Comparison of ENCODE assay signal across 15 mouse cellular contexts in genomic region chr6:72623661-72624402, GRCm38 (mm10). TPM values are rescaled to one million over a fixed set of nuclear protein-coding genes. Genes with fewer than 3 reads are reported as not detected.
DNase-seq lines count a peak whose midpoint lies in the region; ATAC-seq and TF ChIP-seq lines count a peak whose summit lies in the region.
"Had no signal": no experiment of that assay in that cellular context is flagged by ENCODE, and none has a peak within 500 bp of the region (broad histone marks: within the 10 kb centered on the region; RNA-seq: fewer than 3 reads in every experiment).

No protein-coding gene starts in this region.

- H3K4me1 ChIP-seq in liver, adult 2 months (ENCODE audit: control insufficient read depth, insufficient read depth, low read length) = peaks cover 31% of the 10 kb centered on the region
- H3K4me1 ChIP-seq in liver, embryonic 12.5 days = peaks cover 21% of the 10 kb centered on the region
- H3K4me1 ChIP-seq: embryonic facial prominence, embryonic 15.5 days; midbrain, embryonic 10.5 days; neural tube, embryonic 13.5 days had no signal

- H3K36me3 ChIP-seq in liver, adult 2 months (ENCODE audit: control insufficient read depth, insufficient read depth, low read length) = no peaks in the 10 kb centered on the region
- H3K36me3 ChIP-seq in liver, embryonic 12.5 days = peaks cover 7% of the 10 kb centered on the region; the same call in 1 of the 2 replicates

- H3K9ac ChIP-seq in liver, adult 2 months (ENCODE audit: low read depth, low read length) = no peak overlapping the region
- no peak overlapping the region for H3K9ac ChIP-seq in liver, embryonic 12.5 days
- H3K9ac ChIP-seq: embryonic facial prominence, embryonic 15.5 days; liver, embryonic 15.5 days; neural tube, embryonic 13.5 days had no signal

- no peak overlapping the region for H3K4me2 ChIP-seq in liver, embryonic 12.5 days
- H3K4me2 ChIP-seq: embryonic facial prominence, embryonic 15.5 days; liver, embryonic 15.5 days; neural tube, embryonic 13.5 days had no signal

- TF ChIP-seq POLR2A in liver, adult 2 months (IDR thresholded peaks at IDR 0.05; ENCODE audit: extremely low read depth, insufficient read depth, low read length) = no peak

- H3K27me3 ChIP-seq in liver, adult 2 months (ENCODE audit: control insufficient read depth, insufficient read depth, low read length) = no peaks in the 10 kb centered on the region
- no peaks in the 10 kb centered on the region for H3K27me3 ChIP-seq in liver, embryonic 12.5 days (replicated peaks)
- H3K27me3 ChIP-seq: embryonic facial prominence, embryonic 15.5 days; liver, embryonic 15.5 days; neural tube, embryonic 13.5 days had no signal

- TF ChIP-seq CTCF in liver, adult 2 months (IDR thresholded peaks at IDR 0.05; ENCODE audit: low read depth, low read length) = no peak

- H3K4me3 ChIP-seq in liver, adult 2 months (ENCODE audit: insufficient read depth, low read depth, low read length) = no peak overlapping the region
- no peak overlapping the region for H3K4me3 ChIP-seq in liver, embryonic 12.5 days
- H3K4me3 ChIP-seq: embryonic facial prominence, embryonic 15.5 days; liver, embryonic 15.5 days; midbrain, embryonic 10.5 days; neural tube, embryonic 13.5 days had no signal

- peak overlapping the region; percentile 68 for H3K27ac ChIP-seq in liver, adult 2 months (replicated peaks; ENCODE audit: insufficient read depth, low read depth, low read length)
- H3K27ac ChIP-seq in liver, embryonic 12.5 days = no peak overlapping the region
- H3K27ac ChIP-seq: embryonic facial prominence, embryonic 15.5 days; liver, embryonic 15.5 days; midbrain, embryonic 10.5 days; neural tube, embryonic 13.5 days had no signal

- ATAC-seq in liver, embryonic 12.5 days = no peak
- peak; percentile 66 for ATAC-seq in monocyte, adult 5-6 weeks (replicated peaks; ENCODE audit: insufficient number of reproducible peaks, low FRiP score, low TSS enrichment, poor library complexity, severe bottlenecking)
- ATAC-seq in cerebellum, adult (ENCODE audit: insufficient number of reproducible peaks, low FRiP score, low TSS enrichment) = no peak

- no peaks in the 10 kb centered on the region for H3K79me2 ChIP-seq in liver, adult 2 months (ENCODE audit: control insufficient read depth, insufficient read depth, low read length)

- 63% methylated on average over 8 of the region's 8 CpGs for WGBS in liver, adult 2 months
- 71% methylated on average over 8 of the region's 8 CpGs for WGBS in liver, embryonic 12.5 days (ENCODE audit: insufficient replicate concordance)

- H3K9me3 ChIP-seq in liver, embryonic 12.5 days (replicated peaks) = no peaks in the 10 kb centered on the region
- H3K9me3 ChIP-seq: embryonic facial prominence, embryonic 15.5 days; liver, embryonic 15.5 days; midbrain, embryonic 10.5 days; neural tube, embryonic 13.5 days had no signal

- intact Hi-C loops in gastrocnemius, postnatal 14 days (cut with DNase I; ENCODE audit: low total_unique reads) = no loop called here

- peak; percentile 73 to 86 for DNase-seq in adrenal gland, adult (ENCODE audit: inconsistent age in 2 of 2, low spot score in 1 of 2)
- DNase-seq in adrenal gland, postnatal 4 days (ENCODE audit: low spot score in 2 of 2) = no peak
- DNase-seq in liver, adult 2 months (ENCODE audit: extremely low read depth, low read depth, low spot score) = peak; percentile 96
- peak; percentile 44 for DNase-seq in gastrocnemius, postnatal 14 days
- DNase-seq in layer of hippocampus, postnatal 10 days (ENCODE audit: low spot score in 2 of 2) = no peak
- DNase-seq: cerebellum, adult 8-10 months; right cerebral cortex, postnatal 4 days; thymus, adult 2 months had no signal

RNA-seq across cellular contexts. Expression of gene Tgoln1, which starts 7.0 kb away (rescaled TPM):
- total RNA-seq in adrenal gland, postnatal 4 days (2021) = 10 to 100 TPM; 94.9 to 96.7 TPM
- 68.7 and 85.5 TPM in 2 replicates for total RNA-seq in liver, adult 2 months (2014; rRNA removed)
- 41.4 and 48.0 TPM in 2 replicates for polyA plus RNA-seq in liver, adult 2 months (2012; rRNA removed)
- polyA plus RNA-seq in liver, embryonic 12.5 days (2016; fragmentation: Nextera tagmentation; extraction: Ambion mirVana) = 17.8 and 18.8 TPM in 2 replicates
- 10 to 100 TPM; 21.6 to 21.7 TPM for total RNA-seq in gastrocnemius, postnatal 14 days (2021)
- 123 to 195 TPM (median 136 TPM) in 3 replicates for total RNA-seq in monocyte, adult 5-6 weeks (2017)
- total RNA-seq in layer of hippocampus, postnatal 10 days (2021) = 10 to 100 TPM; 49.7 to 51.1 TPM

RNA-seq across cellular contexts. Expression of gene Retsat, which starts 25.6 kb away (rescaled TPM):
- 100 to 1,000 TPM; 159 to 166 TPM for total RNA-seq in adrenal gland, postnatal 4 days (2021)
- total RNA-seq in liver, adult 2 months (2014; rRNA removed) = 151 and 180 TPM in 2 replicates
- polyA plus RNA-seq in liver, adult 2 months (2012; rRNA removed) = 303 and 340 TPM in 2 replicates
- 15.3 and 16.6 TPM in 2 replicates for polyA plus RNA-seq in liver, embryonic 12.5 days (2016; fragmentation: Nextera tagmentation; extraction: Ambion mirVana)
- total RNA-seq in gastrocnemius, postnatal 14 days (2021) = 10 to 100 TPM; 40.8 to 46.7 TPM
- total RNA-seq in monocyte, adult 5-6 weeks (2017) = 2.9 to 10.9 TPM (median 6.6 TPM) in 3 replicates
- total RNA-seq in layer of hippocampus, postnatal 10 days (2021) = 10 to 100 TPM; 34.3 to 35.6 TPM

RNA-seq across cellular contexts. Expression of gene Elmod3, which starts 25.6 kb away (rescaled TPM):
- total RNA-seq in adrenal gland, postnatal 4 days (2021) = 10 to 100 TPM; 14.2 to 16.8 TPM
- 7.6 and 9.5 TPM in 2 replicates for total RNA-seq in liver, adult 2 months (2014; rRNA removed)
- 14.7 and 16.0 TPM in 2 replicates for polyA plus RNA-seq in liver, adult 2 months (2012; rRNA removed)
- 6.8 and 7.6 TPM in 2 replicates for polyA plus RNA-seq in liver, embryonic 12.5 days (2016; fragmentation: Nextera tagmentation; extraction: Ambion mirVana)
- total RNA-seq in gastrocnemius, postnatal 14 days (2021) = 1 to 10 TPM; 4.7 to 8.6 TPM
- total RNA-seq in monocyte, adult 5-6 weeks (2017) = 7.6 to 8.8 TPM (median 8.0 TPM) in 3 replicates
- total RNA-seq in layer of hippocampus, postnatal 10 days (2021) = 10 to 100 TPM; 19.1 to 19.7 TPM

Comparison
In these comparisons a context has a peak if more than half of its experiments do, and no peak if none do; other contexts are left out.
1. DNase-seq: peak in adrenal gland, adult (2 of 2), liver, adult 2 months (single experiment) and gastrocnemius, postnatal 14 days (single experiment); none in adrenal gland, postnatal 4 days (0 of 2) and layer of hippocampus, postnatal 10 days (0 of 2).